Mouse (Mus musculus): ENCODE data around the gene Avil. TPM values are rescaled to one million over a fixed set of nuclear protein-coding genes. Genes with fewer than 3 reads are reported as not detected.

Avil gene
- polyA plus RNA-seq, 1 experiment from 2014 or later: 0.20 TPM

GRCm38 (mm10) chr10:127041774-127042338 lies 41.3 kb downstream of the Avil start:
- under 1% methylated on average over 44 of the region's 44 CpGs for WGBS
- H3K4me3 ChIP-seq (ENCODE audit: low read depth, low read length): peak overlapping the region; percentile 93
- ATAC-seq: peak; percentile 82
- H3K9ac ChIP-seq (ENCODE audit: low read depth, low read length): peak overlapping the region; percentile 54
- H3K9me3 ChIP-seq (ENCODE audit: control insufficient read depth): no peaks in the 10 kb centered on the region
- TF ChIP-seq CTCF (IDR thresholded peaks at IDR 0.05; ENCODE audit: low read depth): no peak
- no peaks in the 10 kb centered on the region; the same call in 1 of the 2 replicates for H3K4me1 ChIP-seq (replicated peaks; ENCODE audit: control insufficient read depth, insufficient read depth, low read length)
- H3K4me2 ChIP-seq (replicated peaks; ENCODE audit: low read depth): peak overlapping the region; percentile 99
- H3K36me3 ChIP-seq (ENCODE audit: control insufficient read depth, insufficient read depth): peaks cover 10% of the 10 kb centered on the region
- H3K27me3 ChIP-seq (replicated peaks; ENCODE audit: control insufficient read depth, insufficient read depth, low read length): no peaks in the 10 kb centered on the region
- H3K27ac ChIP-seq (ENCODE audit: low read depth, low read length): no peak overlapping the region

- no peak for TF ChIP-seq CTCF (IDR thresholded peaks at IDR 0.05; ENCODE audit: low read depth)
- peaks cover under 1% of the 10 kb centered on the region for H3K27me3 ChIP-seq (replicated peaks; ENCODE audit: control insufficient read depth, insufficient read depth, low read length)
- peaks cover 10% of the 10 kb centered on the region for H3K36me3 ChIP-seq (ENCODE audit: control insufficient read depth, insufficient read depth)
- H3K9me3 ChIP-seq (ENCODE audit: control insufficient read depth): no peaks in the 10 kb centered on the region
- H3K4me2 ChIP-seq (replicated peaks; ENCODE audit: low read depth): peak overlapping the region; percentile 99
- no peak for ATAC-seq
- H3K27ac ChIP-seq (ENCODE audit: low read depth, low read length): no peak overlapping the region
- H3K9ac ChIP-seq (ENCODE audit: low read depth, low read length): peak overlapping the region; percentile 54
- H3K4me3 ChIP-seq (ENCODE audit: low read depth, low read length): peak overlapping the region; percentile 93
- no peaks in the 10 kb centered on the region; the same call in 1 of the 2 replicates for H3K4me1 ChIP-seq (replicated peaks; ENCODE audit: control insufficient read depth, insufficient read depth, low read length)
- 10% methylated on average over 5 of the region's 5 CpGs for WGBS
These were observed 42.1 kb downstream of the Avil start for GRCm38 (mm10) chr10:127042468-127043115.

- no peak for ATAC-seq
- H3K4me2 ChIP-seq (replicated peaks; ENCODE audit: low read depth): no peak overlapping the region
These were observed 42.7 kb downstream of the Avil start for GRCm38 (mm10) chr10:127043187-127043586.

GRCm38 (mm10) chr10:127047954-127048353 lies 47.4 kb downstream of the Avil start, which contains the start of gene Cyp27b1:
Cyp27b1 (plus strand) TSS chr10:127048250.
- H3K9ac ChIP-seq (ENCODE audit: low read depth, low read length): no peak within 1 kb of the TSS
- no peak for TF ChIP-seq CTCF (IDR thresholded peaks at IDR 0.05; ENCODE audit: low read depth)
- peak within 1 kb of the TSS; percentile 35 for H3K4me3 ChIP-seq (ENCODE audit: low read depth, low read length)
- peaks cover 10% of the 10 kb centered on the region for H3K36me3 ChIP-seq (ENCODE audit: control insufficient read depth, insufficient read depth)
- H3K9me3 ChIP-seq (ENCODE audit: control insufficient read depth): no peaks in the 10 kb centered on the region
- H3K4me2 ChIP-seq (replicated peaks; ENCODE audit: low read depth): peak within 1 kb of the TSS; percentile 59
- ATAC-seq: no peak
- 27% methylated on average over 5 of the region's 5 CpGs for WGBS
- H3K4me1 ChIP-seq (replicated peaks; ENCODE audit: control insufficient read depth, insufficient read depth, low read length): peaks cover 6% of the 10 kb centered on the region; the same call in 1 of the 2 replicates
- H3K27ac ChIP-seq (ENCODE audit: low read depth, low read length): no peak within 1 kb of the TSS
- peaks cover 38% of the 10 kb centered on the region for H3K27me3 ChIP-seq (replicated peaks; ENCODE audit: control insufficient read depth, insufficient read depth, low read length)

More at GRCm38 (mm10) chr10:127043187-127043586, 42.7 kb downstream of the Avil start:
- Histone ChIP-seq H3K27ac (ENCODE audit: low read depth, low read length) (no peak overlapping the region), H3K27me3 (replicated peaks; ENCODE audit: control insufficient read depth, insufficient read depth, low read length) (peaks cover 6% of the 10 kb centered on the region), H3K9ac (ENCODE audit: low read depth, low read length) (no peak overlapping the region), H3K9me3 (ENCODE audit: control insufficient read depth) (no peaks in the 10 kb centered on the region), H3K4me1 (replicated peaks; ENCODE audit: control insufficient read depth, insufficient read depth, low read length) (no peaks in the 10 kb centered on the region; the same call in 1 of the 2 replicates), H3K4me3 (ENCODE audit: low read depth, low read length) (no peak overlapping the region), H3K36me3 (ENCODE audit: control insufficient read depth, insufficient read depth) (peaks cover 10% of the 10 kb centered on the region)
- no peak for TF ChIP-seq CTCF (IDR thresholded peaks at IDR 0.05; ENCODE audit: low read depth)
- WGBS: 88% methylated on average over 6 of the region's 6 CpGs

- TF ChIP-seq CTCF (IDR thresholded peaks at IDR 0.05; ENCODE audit: low read depth): peak; percentile 33
- WGBS: 3% methylated on average over 35 of the region's 35 CpGs
- H3K9ac ChIP-seq (ENCODE audit: low read depth, low read length): no peak overlapping the region
These were observed 48.3 kb downstream of the Avil start for GRCm38 (mm10) chr10:127048608-127049394.

More at GRCm38 (mm10) chr10:127048608-127049394, 48.3 kb downstream of the Avil start:
- H3K9me3 ChIP-seq (ENCODE audit: control insufficient read depth): no peaks in the 10 kb centered on the region
- H3K27me3 ChIP-seq (replicated peaks; ENCODE audit: control insufficient read depth, insufficient read depth, low read length): peaks cover 38% of the 10 kb centered on the region
- ATAC-seq: no peak
- peaks cover 6% of the 10 kb centered on the region; the same call in 1 of the 2 replicates for H3K4me1 ChIP-seq (replicated peaks; ENCODE audit: control insufficient read depth, insufficient read depth, low read length)
- peak overlapping the region; percentile 59 for H3K4me2 ChIP-seq (replicated peaks; ENCODE audit: low read depth)
- no peak overlapping the region for H3K27ac ChIP-seq (ENCODE audit: low read depth, low read length)
- H3K4me3 ChIP-seq (ENCODE audit: low read depth, low read length): peak overlapping the region; percentile 35
- peaks cover 10% of the 10 kb centered on the region for H3K36me3 ChIP-seq (ENCODE audit: control insufficient read depth, insufficient read depth)
